Mouse (Mus musculus) megakaryocyte, embryonic 14.5 days (primary cell): ENCODE measurements around the gene Skiv2l. TPM values are rescaled to one million over a fixed set of nuclear protein-coding genes. Genes with fewer than 3 reads are reported as not detected.
A peak's percentile ranks its signal among the peaks of the same experiment; 100 is the strongest.

Source experiments
- H3K27me3 ChIP-seq: replicated peaks from 2 replicates; pipeline ENCODE3; 2012; ENCODE audit warnings: inconsistent platforms
- H3K36me3 ChIP-seq: replicated peaks from 2 replicates; pipeline ENCODE3; 2012; ENCODE audit warnings: low read length, inconsistent platforms, mixed read lengths
- H3K4me1 ChIP-seq: 2 replicates; pipeline ENCODE4 v1.6.1; 2012; ENCODE audit warnings: inconsistent platforms
- H3K4me3 ChIP-seq: replicated peaks from 2 replicates; pipeline ENCODE3; 2012; ENCODE audit warnings: moderate library complexity, mild to moderate bottlenecking, inconsistent platforms
- H3K9me3 ChIP-seq: 2 replicates; pipeline ENCODE4 v1.6.1; 2012; ENCODE audit warnings: inconsistent platforms
- FLI1 ChIP-seq: IDR thresholded peaks from 2 replicates; pipeline ENCODE4 v1.6.1; 2012; ENCODE audit warnings: low read length, inconsistent platforms, mixed read lengths
- GATA1 ChIP-seq: IDR thresholded peaks from 3 replicates; pipeline ENCODE4 v1.6.1; 2012; ENCODE audit warnings: mixed read lengths, low read length, inconsistent platforms, borderline replicate concordance
- polyA plus RNA-seq: library from polyadenylated mRNA; stranded (reverse); fragments of >175 nt; gene quantifications from 2 replicates; pipeline ENCODE4 v1.2.3, GENCODE M21; 2012; ENCODE audit warnings: low replicate concordance; ENCODE audit not compliant: insufficient read depth

Gene Skiv2l
- polyA plus RNA-seq, 1 experiment = 27.6 TPM

- no peak overlapping the region for H3K4me3 ChIP-seq
These were observed 31.2 kb upstream of the Skiv2l start for GRCm38 (mm10) chr17:34881166-34881565.

GRCm38 (mm10) chr17:34879336-34879879, 29.4 kb upstream of the Skiv2l start, which contains the start of gene Zbtb12:
Gene Zbtb12, plus strand, starts transcription at chr17:34879483.
- Histone ChIP-seq H3K4me3 (peak within 1 kb of the TSS; percentile 79), H3K4me1 (peaks cover 45% of the 10 kb centered on the region)

More at GRCm38 (mm10) chr17:34881166-34881565, 31.2 kb upstream of the Skiv2l start:
- Histone ChIP-seq H3K9me3 (no peaks in the 10 kb centered on the region), H3K4me1 (peaks cover 63% of the 10 kb centered on the region), H3K36me3 (no peaks in the 10 kb centered on the region), H3K27me3 (peaks cover 3% of the 10 kb centered on the region)
- TF ChIP-seq GATA1 (no peak), FLI1 (no peak)

GRCm38 (mm10) chr17:34874321-34874720, 24.3 kb upstream of the Skiv2l start:
- Histone ChIP-seq H3K4me3 (no peak overlapping the region), H3K27me3 (peaks cover 21% of the 10 kb centered on the region), H3K4me1 (peaks cover 4% of the 10 kb centered on the region), H3K36me3 (no peaks in the 10 kb centered on the region), H3K9me3 (no peaks in the 10 kb centered on the region)
- no peak for TF ChIP-seq GATA1

More at GRCm38 (mm10) chr17:34879336-34879879, 29.4 kb upstream of the Skiv2l start, which contains the start of gene Zbtb12:
- Histone ChIP-seq H3K27me3 (peaks cover 9% of the 10 kb centered on the region), H3K9me3 (no peaks in the 10 kb centered on the region), H3K36me3 (no peaks in the 10 kb centered on the region)
- TF ChIP-seq FLI1 (no peak), GATA1 (no peak)

- TF ChIP-seq FLI1 (no peak), GATA1 (no peak)
- H3K4me3 ChIP-seq = no peak overlapping the region
- H3K4me1 ChIP-seq = peaks cover 9% of the 10 kb centered on the region; the same call in 1 of the 2 replicates
- H3K27me3 ChIP-seq = peaks cover 43% of the 10 kb centered on the region
- H3K36me3 ChIP-seq = no peaks in the 10 kb centered on the region
- H3K9me3 ChIP-seq = no peaks in the 10 kb centered on the region
These were observed 16.0 kb upstream of the Skiv2l start for GRCm38 (mm10) chr17:34865981-34866380.

- no peak for TF ChIP-seq GATA1
- no peak for TF ChIP-seq FLI1
- peaks cover 51% of the 10 kb centered on the region for H3K27me3 ChIP-seq
- no peaks in the 10 kb centered on the region for H3K9me3 ChIP-seq
- H3K36me3 ChIP-seq = peaks cover 9% of the 10 kb centered on the region
- H3K4me3 ChIP-seq = no peak within 1 kb of the TSS
- peaks cover 39% of the 10 kb centered on the region for H3K4me1 ChIP-seq
These were observed 12.5 kb upstream of the Skiv2l start, which contains the start of gene Cfb for GRCm38 (mm10) chr17:34862416-34863081. Gene Cfb, minus strand, starts transcription at chr17:34862518.

- no peak for TF ChIP-seq FLI1
- no peak for TF ChIP-seq GATA1
- Histone ChIP-seq H3K4me1 (peaks cover 39% of the 10 kb centered on the region), H3K9me3 (no peaks in the 10 kb centered on the region), H3K4me3 (no peak overlapping the region), H3K36me3 (peaks cover 15% of the 10 kb centered on the region), H3K27me3 (peaks cover 51% of the 10 kb centered on the region)
These were observed 11.8 kb upstream of the Skiv2l start for GRCm38 (mm10) chr17:34861704-34862415.

GRCm38 (mm10) chr17:34860514-34860913, 10.5 kb upstream of the Skiv2l start:
- H3K4me3 ChIP-seq = no peak overlapping the region
- H3K27me3 ChIP-seq = peaks cover 48% of the 10 kb centered on the region
- no peak for TF ChIP-seq GATA1
- no peak for TF ChIP-seq FLI1

GRCm38 (mm10) chr17:34858670-34859069, 8.7 kb upstream of the Skiv2l start:
- Histone ChIP-seq H3K4me1 (peaks cover 30% of the 10 kb centered on the region), H3K9me3 (no peaks in the 10 kb centered on the region), H3K36me3 (peaks cover 47% of the 10 kb centered on the region), H3K4me3 (no peak overlapping the region), H3K27me3 (peaks cover 35% of the 10 kb centered on the region)
- no peak for TF ChIP-seq FLI1
- TF ChIP-seq GATA1 = no peak

More at GRCm38 (mm10) chr17:34860514-34860913, 10.5 kb upstream of the Skiv2l start:
- Histone ChIP-seq H3K4me1 (peaks cover 39% of the 10 kb centered on the region), H3K36me3 (peaks cover 29% of the 10 kb centered on the region), H3K9me3 (no peaks in the 10 kb centered on the region)

- peaks cover 46% of the 10 kb centered on the region for H3K4me1 ChIP-seq
- peaks cover 7% of the 10 kb centered on the region for H3K27me3 ChIP-seq
- TF ChIP-seq FLI1 (no peak), GATA1 (no peak; the same call in 2 of the 3 replicates)
- H3K9me3 ChIP-seq = no peaks in the 10 kb centered on the region
- H3K4me3 ChIP-seq = no peak overlapping the region
- H3K36me3 ChIP-seq = peaks cover 66% of the 10 kb centered on the region
These were observed 5.8 kb upstream of the Skiv2l start for GRCm38 (mm10) chr17:34855825-34856224.
